In genomic region chr12:109057736-109058135, GRCm38 (mm10) we compare ENCODE assay signal across 22 mouse cellular contexts. TPM values are rescaled to one million over a fixed set of nuclear protein-coding genes. Genes with fewer than 3 reads are reported as not detected.
DNase-seq lines count a peak whose midpoint lies in the region; TF ChIP-seq lines count a peak whose summit lies in the region.
"Had no signal": no experiment of that assay in that cellular context is flagged by ENCODE, and none has a peak within 500 bp of the region (broad histone marks: within the 10 kb centered on the region; RNA-seq: fewer than 3 reads in every experiment).

No protein-coding gene starts in this region.

- H3K36me3 ChIP-seq in heart, adult 2 months (ENCODE audit: control insufficient read depth, insufficient read depth, low read length): no peaks in the 10 kb centered on the region
- H3K36me3 ChIP-seq: embryonic facial prominence, embryonic 15.5 days; forebrain, embryonic 10.5 days; forebrain, embryonic 15.5 days; G1E; heart, embryonic 13.5 days; hindbrain, embryonic 13.5 days had no signal

- H3K27me3 ChIP-seq in heart, adult 2 months (ENCODE audit: control insufficient read depth, insufficient read depth, low read length): peaks cover 9% of the 10 kb centered on the region

- no peak overlapping the region for H3K27ac ChIP-seq in heart, adult 2 months
- H3K27ac ChIP-seq: embryonic facial prominence, embryonic 15.5 days; forebrain, embryonic 10.5 days; forebrain, embryonic 15.5 days; heart, embryonic 13.5 days; hindbrain, embryonic 13.5 days; hindbrain, postnatal 0 days had no signal

- TF ChIP-seq POLR2A in heart, adult 2 months (IDR thresholded peaks at IDR 0.05; ENCODE audit: insufficient read depth, low read depth, low read length): no peak

- H3K4me3 ChIP-seq in heart, adult 2 months: no peak overlapping the region
- H3K4me3 ChIP-seq: embryonic facial prominence, embryonic 15.5 days; erythroblast, embryonic 14.5 days; forebrain, embryonic 10.5 days; forebrain, embryonic 15.5 days; heart, embryonic 13.5 days; hindbrain, embryonic 13.5 days had no signal

- intact Hi-C loops in heart, adult 2 months (cut with DNase I): no loop called here

- DNase-seq in right cerebral cortex, postnatal 4 days: peak; percentile 1
- no peak for DNase-seq in right cerebral cortex, adult 18-20 months
- peak; percentile 73 for DNase-seq in thymus, postnatal 0 days (ENCODE audit: low spot score)
- peak; percentile 39 to 58 for DNase-seq in thymus, postnatal 36 days
- DNase-seq in gastrocnemius, adult 18-20 months (ENCODE audit: low spot score): no peak
- no peak for DNase-seq in heart, adult 2 months
- DNase-seq: adrenal gland, adult 8-10 months; adrenal gland, postnatal 36 days; cerebellum, adult 2 months; cerebellum, postnatal 14 days; embryo, embryonic 11 days; gastrocnemius, postnatal 14 days; heart, postnatal 36 days had no signal

- H3K79me2 ChIP-seq in heart, adult 2 months (replicated peaks; ENCODE audit: control insufficient read depth, insufficient read depth, low read length): no peaks in the 10 kb centered on the region

- 70% methylated on average over 4 of the region's 4 CpGs for WGBS in heart, adult 2 months

- H3K4me1 ChIP-seq in heart, adult 2 months (ENCODE audit: control insufficient read depth, insufficient read depth, low read length): no peaks in the 10 kb centered on the region

- TF ChIP-seq CTCF in heart, adult 2 months (IDR thresholded peaks at IDR 0.05): no peak

- TF ChIP-seq EP300 in heart, adult 2 months (IDR thresholded peaks at IDR 0.05; ENCODE audit: insufficient read depth, low read depth, low read length): no peak

- H3K9ac ChIP-seq in heart, adult 2 months (ENCODE audit: low read depth, low read length): no peak overlapping the region
- H3K9ac ChIP-seq: embryonic facial prominence, embryonic 15.5 days; forebrain, embryonic 15.5 days; heart, embryonic 13.5 days; hindbrain, embryonic 13.5 days had no signal

RNA-seq across cellular contexts. Expression of gene Begain, which starts 10.3 kb away (rescaled TPM):
- 1.7 and 2.0 TPM in 2 replicates for polyA plus RNA-seq in thymus, postnatal 0 days (2015; fragmentation: Nextera tagmentation; extraction: Ambion mirVana)
- under 1 TPM in 1 of 2 experiments, not detected in 1; 0.12 TPM for total RNA-seq in gastrocnemius, adult 18-20 months (2021)
- under 1 TPM; 0.08 to 0.23 TPM for total RNA-seq in heart, adult 2 months (2021)
- 0.41 and 0.74 TPM in 2 replicates for polyA plus RNA-seq in heart, adult 2 months (2012; rRNA removed)
- total RNA-seq: common myeloid progenitor, adult 5-6 weeks; G1E had no signal
- polyA plus RNA-seq: erythroblast, embryonic 14.5 days; G1E had no signal

Comparison
In these comparisons a context has a peak if more than half of its experiments do, and no peak if none do; other contexts are left out.
1. DNase-seq: peak in right cerebral cortex, postnatal 4 days (single experiment), thymus, postnatal 0 days (single experiment) and thymus, postnatal 36 days (2 of 2); none in right cerebral cortex, adult 18-20 months (single experiment), gastrocnemius, adult 18-20 months (single experiment) and heart, adult 2 months (0 of 2).